Mouse (Mus musculus): Measurements from ENCODE around the gene Lrba.

Gene Lrba

DNA sequence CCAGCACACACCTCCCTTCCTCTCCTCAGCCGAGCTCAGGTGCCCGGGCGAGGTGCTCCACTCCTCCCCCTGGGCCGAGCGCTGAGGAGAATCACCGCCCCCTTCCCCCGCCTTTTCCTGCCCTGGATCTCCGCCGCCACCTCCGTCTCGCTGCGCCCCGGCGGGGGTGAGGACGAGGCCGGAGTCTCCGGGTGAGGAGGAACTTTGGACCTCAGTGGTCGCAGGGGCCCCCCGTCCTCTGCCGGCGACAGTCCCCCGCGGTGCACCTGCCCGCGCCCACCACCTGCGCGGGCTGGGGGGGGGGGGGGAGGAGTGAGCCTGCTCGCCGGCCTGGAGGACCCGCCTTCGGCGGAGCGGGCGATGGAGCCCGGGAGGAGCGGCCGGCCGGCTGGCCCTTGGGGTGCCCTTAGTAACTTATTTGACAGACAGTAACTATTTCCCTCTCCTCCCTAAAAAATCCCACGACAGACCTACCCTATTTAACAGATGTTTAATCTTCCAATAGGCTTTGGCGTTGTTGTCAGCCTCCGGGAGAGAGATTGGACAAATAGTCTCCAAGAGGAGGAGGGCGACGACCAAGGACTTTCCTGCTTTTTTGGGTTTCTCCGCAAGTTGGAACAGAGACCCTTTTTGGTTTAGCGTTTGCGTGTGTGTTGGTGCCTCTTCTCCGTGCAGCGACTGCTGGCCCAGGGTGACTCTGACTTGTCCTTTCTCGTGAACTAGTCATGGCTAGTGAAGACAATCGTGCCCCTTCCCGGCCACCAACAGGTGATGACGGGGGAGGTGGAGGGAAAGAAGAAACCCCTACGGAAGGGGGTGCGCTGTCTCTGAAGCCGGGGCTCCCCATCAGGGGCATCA is at the start of gene Lrba:
Gene Lrba, plus strand, starts transcription at position 117 of the 858 bp plus-strand sequence.
- ATAC-seq (ENCODE audit: insufficient number of reproducible peaks, low FRiP score, low TSS enrichment), result peak; percentile 86

DNA sequence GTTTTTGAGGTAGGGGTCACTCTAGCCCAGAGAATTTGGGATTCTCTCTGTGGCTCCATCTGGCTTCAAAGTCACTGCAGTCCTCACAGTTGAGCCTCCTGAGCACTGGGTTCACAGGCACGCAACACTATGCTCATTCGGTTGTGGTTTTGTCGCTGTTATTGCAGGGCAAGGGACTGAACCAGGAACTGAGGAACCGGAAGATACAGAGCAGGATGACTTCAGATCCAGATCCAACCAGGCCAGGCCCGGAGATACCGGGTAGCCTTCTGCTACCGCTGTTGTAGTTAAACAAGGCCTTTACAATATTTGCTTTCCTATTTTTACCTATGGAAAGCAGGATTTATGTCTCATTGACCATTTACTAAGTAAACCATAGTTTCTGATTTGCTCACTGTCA is 44.8 kb upstream of the Lrba start:
- no peak for ATAC-seq (ENCODE audit: insufficient number of reproducible peaks, low FRiP score, low TSS enrichment)

DNA sequence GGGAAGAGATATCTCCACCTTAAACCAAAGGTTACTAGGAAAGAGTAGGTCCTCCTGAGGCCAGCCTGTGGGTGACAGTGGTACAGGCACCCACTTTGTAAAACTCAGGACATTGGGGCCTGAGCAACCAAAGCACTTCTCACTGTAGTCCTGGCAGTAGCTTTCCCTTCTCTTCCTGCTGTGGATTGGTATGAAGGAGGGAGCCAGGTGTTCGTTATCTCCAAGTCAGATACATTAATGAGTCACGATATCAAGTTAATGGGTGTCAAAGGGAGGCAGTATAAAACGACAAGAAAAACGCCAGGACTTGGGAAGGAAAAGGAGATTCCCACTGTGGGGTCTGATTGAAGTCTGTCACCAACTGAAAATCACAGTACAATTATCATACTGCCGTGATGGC is 43.4 kb upstream of the Lrba start:
- ATAC-seq (ENCODE audit: insufficient number of reproducible peaks, low FRiP score, low TSS enrichment), result no peak

- ATAC-seq (ENCODE audit: insufficient number of reproducible peaks, low FRiP score, low TSS enrichment), result no peak
These were observed 39.9 kb upstream of the Lrba start for GRCm38 (mm10) chr3:86184546-86184945.

- no peak for ATAC-seq (ENCODE audit: insufficient number of reproducible peaks, low FRiP score, low TSS enrichment)
These were observed 36.6 kb upstream of the Lrba start for GRCm38 (mm10) chr3:86187736-86188389.

GRCm38 (mm10) chr3:86195981-86196380 is 28.5 kb upstream of the Lrba start:
- no peak for ATAC-seq (ENCODE audit: insufficient number of reproducible peaks, low FRiP score, low TSS enrichment)

- ATAC-seq (ENCODE audit: insufficient number of reproducible peaks, low FRiP score, low TSS enrichment), result no peak
These were observed 28.0 kb upstream of the Lrba start for GRCm38 (mm10) chr3:86196471-86196870.

- no peak for ATAC-seq (ENCODE audit: insufficient number of reproducible peaks, low FRiP score, low TSS enrichment)
These were observed 22.8 kb upstream of the Lrba start for GRCm38 (mm10) chr3:86201645-86202175.

DNA sequence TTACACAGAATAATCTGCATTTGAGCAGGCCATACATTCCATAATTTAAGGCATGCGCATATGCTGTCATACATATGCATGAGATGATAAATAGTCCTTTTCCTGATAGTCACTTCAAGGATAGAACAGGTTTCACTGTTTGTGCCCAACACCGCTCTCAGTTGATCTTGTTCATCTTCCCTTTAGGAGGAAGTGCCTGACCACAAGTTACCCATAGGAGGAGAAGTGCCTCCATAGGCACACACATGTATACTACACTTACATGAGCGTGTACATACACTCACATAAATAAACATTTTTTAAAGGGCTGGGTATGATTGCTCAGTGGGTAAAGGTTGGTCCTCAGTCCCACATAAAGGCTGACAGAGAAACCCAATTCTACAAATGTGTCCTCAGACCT is 22.0 kb upstream of the Lrba start:
- ATAC-seq (ENCODE audit: insufficient number of reproducible peaks, low FRiP score, low TSS enrichment), result no peak

DNA sequence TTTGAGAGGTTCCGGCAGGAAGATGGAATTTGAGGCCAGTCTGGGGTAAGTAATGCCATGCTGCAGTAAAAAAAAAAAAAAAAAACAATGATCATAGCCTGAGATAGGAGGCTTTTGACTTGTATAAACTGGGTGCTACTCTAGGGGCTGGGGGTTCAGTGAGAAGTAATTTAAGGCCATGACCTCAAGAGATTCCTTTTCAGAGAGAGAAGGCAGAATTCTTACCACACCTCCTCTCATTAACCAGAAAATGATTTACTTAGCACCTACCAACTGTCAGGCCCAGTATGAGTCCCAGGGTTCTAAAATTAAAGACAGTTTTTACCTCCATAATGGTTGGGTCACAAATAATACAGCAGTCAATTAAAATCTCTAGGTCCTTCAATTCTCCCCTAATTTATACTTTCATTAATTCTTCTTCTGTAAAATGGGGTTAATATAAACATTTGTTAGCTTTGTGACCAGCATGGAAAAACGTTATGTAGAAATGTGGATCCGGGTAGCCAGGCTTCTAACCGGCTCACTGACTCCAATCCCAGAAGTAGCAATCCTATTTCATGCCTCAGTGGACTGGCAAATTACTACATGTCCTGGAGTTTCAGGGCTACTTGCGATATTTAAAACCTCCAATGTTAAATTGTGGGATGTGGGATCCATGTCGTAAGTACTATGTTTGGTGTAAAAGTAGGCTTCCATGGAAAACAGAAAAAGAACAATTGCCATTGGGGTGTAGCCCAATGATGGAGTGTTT is 19.7 kb upstream of the Lrba start:
- no peak for ATAC-seq (ENCODE audit: insufficient number of reproducible peaks, low FRiP score, low TSS enrichment)

GRCm38 (mm10) chr3:86206556-86206955 is 17.9 kb upstream of the Lrba start:
- ATAC-seq (ENCODE audit: insufficient number of reproducible peaks, low FRiP score, low TSS enrichment), result no peak

GRCm38 (mm10) chr3:86210267-86210939 is 14.1 kb upstream of the Lrba start:
- ATAC-seq (ENCODE audit: insufficient number of reproducible peaks, low FRiP score, low TSS enrichment), result no peak

DNA sequence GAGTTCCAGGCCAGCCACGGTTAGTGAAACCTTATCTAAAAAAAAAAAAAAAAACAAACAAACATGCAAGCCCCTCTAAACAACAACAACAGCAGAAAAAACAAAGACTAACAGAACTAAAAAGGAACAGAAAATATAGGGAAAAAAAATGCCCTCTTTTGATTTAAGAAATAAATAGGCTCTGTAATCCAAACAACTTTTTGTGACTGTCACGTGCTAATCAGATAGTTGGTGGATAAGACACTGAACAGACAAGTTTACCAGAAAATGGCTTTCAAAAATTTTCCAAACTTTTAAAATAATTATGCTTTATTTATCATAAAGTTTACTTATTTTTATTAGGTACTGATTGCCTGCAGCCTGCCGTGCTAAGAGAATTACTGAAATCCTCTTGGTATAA is 13.5 kb upstream of the Lrba start:
- ATAC-seq (ENCODE audit: insufficient number of reproducible peaks, low FRiP score, low TSS enrichment), result no peak

DNA sequence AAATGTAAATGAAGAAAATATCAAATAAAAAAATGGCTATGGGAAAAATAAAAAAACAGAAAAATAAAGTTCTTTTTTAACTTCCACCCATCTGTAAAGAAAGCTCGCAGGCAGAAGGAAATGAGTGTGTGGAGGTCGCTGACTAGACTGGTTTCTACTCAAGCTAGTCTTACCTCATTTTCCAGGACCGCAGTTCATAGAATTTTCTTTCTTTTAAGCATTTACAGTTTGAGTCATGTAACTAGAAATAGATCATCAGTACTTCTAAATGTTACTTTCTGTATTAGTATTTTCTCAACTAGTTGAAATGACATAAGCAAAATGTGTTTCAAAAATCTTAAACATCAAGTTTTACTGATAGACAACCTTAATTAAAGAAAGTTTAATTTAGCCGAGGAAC is 10.2 kb upstream of the Lrba start:
- no peak for ATAC-seq (ENCODE audit: insufficient number of reproducible peaks, low FRiP score, low TSS enrichment)

GRCm38 (mm10) chr3:86223634-86224313 is 706 bp upstream of the Lrba start:
- ATAC-seq (ENCODE audit: insufficient number of reproducible peaks, low FRiP score, low TSS enrichment), result peak; percentile 88

- no peak for ATAC-seq (ENCODE audit: insufficient number of reproducible peaks, low FRiP score, low TSS enrichment)
These were observed 241 bp upstream of the Lrba start for GRCm38 (mm10) chr3:86224314-86224563.

GRCm38 (mm10) chr3:86231532-86232086 is 7.1 kb downstream of the Lrba start:
- no peak for ATAC-seq (ENCODE audit: insufficient number of reproducible peaks, low FRiP score, low TSS enrichment)

DNA sequence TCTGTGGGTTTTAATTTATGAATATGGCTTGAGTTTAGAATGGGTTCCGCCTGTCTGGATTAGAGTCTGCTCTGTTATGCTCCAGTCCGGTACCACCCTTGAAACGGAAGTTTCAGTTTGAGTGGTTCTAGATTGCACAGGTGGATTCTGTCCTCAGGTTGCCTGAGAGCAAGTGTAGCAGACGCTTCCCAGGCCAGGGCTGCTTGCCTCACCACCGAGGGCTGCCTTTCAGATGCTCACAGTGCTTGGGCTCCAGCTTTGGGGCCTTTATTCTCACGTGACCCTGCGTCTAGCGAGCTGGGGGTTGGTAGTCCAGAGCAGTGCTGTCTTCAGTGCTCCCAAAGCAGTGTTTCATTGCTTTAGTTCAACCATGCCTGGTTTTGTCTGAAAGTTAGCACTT is 22.7 kb downstream of the Lrba start:
- no peak for ATAC-seq (ENCODE audit: insufficient number of reproducible peaks, low FRiP score, low TSS enrichment)

GRCm38 (mm10) chr3:86251212-86251611 is 26.7 kb downstream of the Lrba start:
- no peak for ATAC-seq (ENCODE audit: insufficient number of reproducible peaks, low FRiP score, low TSS enrichment)

GRCm38 (mm10) chr3:86252588-86252987 is 28.1 kb downstream of the Lrba start:
- no peak for ATAC-seq (ENCODE audit: insufficient number of reproducible peaks, low FRiP score, low TSS enrichment)

Measured in cerebellum, adult (tissue).